Mouse (Mus musculus): Measurements from ENCODE around the gene Cdhr2.

GRCm38 (mm10) chr13:54756156-54756712 is 55.0 kb downstream of the Cdhr2 start:
- TF ChIP-seq POLR2A (IDR thresholded peaks at IDR 0.05; ENCODE audit: control insufficient read depth in 1 of 2, insufficient read depth in 1 of 2, low read depth in 1 of 2, low read length in 2 of 2, poor library complexity in 1 of 2) (no peak), USF2 (IDR thresholded peaks at IDR 0.05; ENCODE audit: borderline replicate concordance in 1 of 2, insufficient read depth in 1 of 2, low read depth in 1 of 2, low read length in 2 of 2) (no peak)

All from MEL (cell line).